In the genomic region with DNA sequence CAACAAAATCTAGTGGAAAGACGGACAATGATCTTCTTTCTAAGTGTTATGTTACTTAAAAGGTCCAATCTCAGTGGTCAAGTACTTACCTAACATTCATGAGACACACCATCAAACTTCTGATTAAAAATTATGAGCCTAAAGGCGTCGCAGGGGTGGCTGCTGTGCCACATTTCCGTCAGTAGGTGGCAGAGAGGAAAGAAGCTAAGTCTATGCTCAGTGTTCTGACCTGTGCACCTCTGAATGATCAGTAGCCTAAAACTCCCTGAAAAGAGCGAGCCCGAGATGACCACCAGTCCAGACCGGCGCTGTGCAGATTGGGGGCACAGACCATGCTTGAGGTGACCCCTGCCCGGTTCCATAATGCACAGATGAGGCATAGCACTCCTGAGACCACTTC, we compare ENCODE assay signal across 9 mouse cellular contexts. TPM values are rescaled to one million over a fixed set of nuclear protein-coding genes. Genes with fewer than 3 reads are reported as not detected.
DNase-seq lines count a peak whose midpoint lies in the region; ATAC-seq and TF ChIP-seq lines count a peak whose summit lies in the region.
"Had no signal": no experiment of that assay in that cellular context is flagged by ENCODE, and none has a peak within 500 bp of the region (broad histone marks: within the 10 kb centered on the region; RNA-seq: fewer than 3 reads in every experiment).

No protein-coding gene starts in this region.

- ATAC-seq in forebrain, postnatal 0 days, result no peak
- no peak for ATAC-seq in forebrain, embryonic 16.5 days
- no peak for ATAC-seq in midbrain, embryonic 15.5 days (replicated peaks)
- 0 out of 2 replicates have a peak, but pooled peaks have one; percentile 58 for ATAC-seq in erythroblast, adult 5-6 weeks (replicated peaks; ENCODE audit: low FRiP score, poor library complexity, severe bottlenecking)
- peak; percentile 66 for ATAC-seq in megakaryocyte, adult 5-6 weeks (ENCODE audit: poor library complexity, severe bottlenecking)
- no peak for ATAC-seq in erythroid progenitor cell, adult 5-6 weeks (replicated peaks; ENCODE audit: low FRiP score, poor library complexity, severe bottlenecking)

- H3K27me3 ChIP-seq in forebrain, postnatal 0 days (ENCODE audit: insufficient read depth, low read length), result no peaks in the 10 kb centered on the region
- no peaks in the 10 kb centered on the region for H3K27me3 ChIP-seq in forebrain, embryonic 16.5 days (replicated peaks; ENCODE audit: control insufficient read depth, insufficient read depth, low read length)
- no peaks in the 10 kb centered on the region for H3K27me3 ChIP-seq in midbrain, embryonic 10.5 days (ENCODE audit: low read depth, poor library complexity, severe bottlenecking)
- no peaks in the 10 kb centered on the region for H3K27me3 ChIP-seq in midbrain, embryonic 15.5 days (replicated peaks)
- H3K27me3 ChIP-seq: neural tube, embryonic 12.5 days had no signal

- H3K4me1 ChIP-seq in forebrain, postnatal 0 days (ENCODE audit: insufficient read depth), result no peaks in the 10 kb centered on the region
- H3K4me1 ChIP-seq in forebrain, embryonic 16.5 days (replicated peaks; ENCODE audit: control insufficient read depth, insufficient read depth, low read length), result no peaks in the 10 kb centered on the region
- no peaks in the 10 kb centered on the region for H3K4me1 ChIP-seq in midbrain, embryonic 10.5 days
- no peaks in the 10 kb centered on the region for H3K4me1 ChIP-seq in midbrain, embryonic 15.5 days
- H3K4me1 ChIP-seq: neural tube, embryonic 12.5 days had no signal

- H3K4me2 ChIP-seq in forebrain, postnatal 0 days (ENCODE audit: low read depth), result no peak overlapping the region
- H3K4me2 ChIP-seq in forebrain, embryonic 16.5 days (ENCODE audit: low read length), result no peak overlapping the region
- no peak overlapping the region for H3K4me2 ChIP-seq in midbrain, embryonic 15.5 days
- H3K4me2 ChIP-seq: neural tube, embryonic 12.5 days had no signal

- DNase-seq in forebrain, postnatal 0 days, result peak; percentile 44
- peak; percentile 23 for DNase-seq in midbrain, embryonic 10.5 days (ENCODE audit: low spot score)
- DNase-seq in adrenal gland, postnatal 14 days, result peak; percentile 38

- H3K9me3 ChIP-seq in forebrain, postnatal 0 days (ENCODE audit: low read length), result no peaks in the 10 kb centered on the region
- no peaks in the 10 kb centered on the region for H3K9me3 ChIP-seq in forebrain, embryonic 16.5 days (ENCODE audit: control insufficient read depth, low read length)
- no peaks in the 10 kb centered on the region for H3K9me3 ChIP-seq in midbrain, embryonic 10.5 days (replicated peaks)
- H3K9me3 ChIP-seq in midbrain, embryonic 15.5 days, result no peaks in the 10 kb centered on the region
- H3K9me3 ChIP-seq: neural tube, embryonic 12.5 days had no signal

- TF ChIP-seq CTCF in forebrain, postnatal 0 days (IDR thresholded peaks at IDR 0.05; ENCODE audit: low read depth), result peak; percentile 75

- WGBS in forebrain, postnatal 0 days, result 30% methylated on average over 9 of the region's 9 CpGs
- WGBS in forebrain, embryonic 16.5 days, result 28% methylated on average over 9 of the region's 9 CpGs
- 30% methylated on average over 9 of the region's 9 CpGs for WGBS in midbrain, embryonic 10.5 days
- WGBS in midbrain, embryonic 15.5 days, result 31% methylated on average over 9 of the region's 9 CpGs

- H3K9ac ChIP-seq in forebrain, postnatal 0 days, result no peak overlapping the region
- H3K9ac ChIP-seq in forebrain, embryonic 16.5 days (replicated peaks; ENCODE audit: low read depth, low read length), result no peak overlapping the region
- H3K9ac ChIP-seq in midbrain, embryonic 15.5 days, result no peak overlapping the region
- H3K9ac ChIP-seq: neural tube, embryonic 12.5 days had no signal

- H3K4me3 ChIP-seq in forebrain, postnatal 0 days (ENCODE audit: low read depth, low read length), result no peak overlapping the region
- no peak overlapping the region for H3K4me3 ChIP-seq in forebrain, embryonic 16.5 days (replicated peaks; ENCODE audit: low read length)
- no peak overlapping the region for H3K4me3 ChIP-seq in midbrain, embryonic 10.5 days
- H3K4me3 ChIP-seq in midbrain, embryonic 15.5 days, result no peak overlapping the region
- H3K4me3 ChIP-seq: neural tube, embryonic 12.5 days had no signal

- no peak overlapping the region for H3K27ac ChIP-seq in forebrain, postnatal 0 days (ENCODE audit: low read depth, low read length)
- no peak overlapping the region for H3K27ac ChIP-seq in forebrain, embryonic 16.5 days (ENCODE audit: low read length)
- no peak overlapping the region for H3K27ac ChIP-seq in midbrain, embryonic 10.5 days (replicated peaks)
- no peak overlapping the region for H3K27ac ChIP-seq in midbrain, embryonic 15.5 days
- H3K27ac ChIP-seq: neural tube, embryonic 12.5 days had no signal

- H3K36me3 ChIP-seq in forebrain, postnatal 0 days (ENCODE audit: insufficient read depth), result no peaks in the 10 kb centered on the region
- no peaks in the 10 kb centered on the region for H3K36me3 ChIP-seq in forebrain, embryonic 16.5 days (ENCODE audit: control insufficient read depth, insufficient read depth)
- no peaks in the 10 kb centered on the region for H3K36me3 ChIP-seq in midbrain, embryonic 10.5 days
- no peaks in the 10 kb centered on the region for H3K36me3 ChIP-seq in midbrain, embryonic 15.5 days (replicated peaks)
- H3K36me3 ChIP-seq: neural tube, embryonic 12.5 days had no signal

RNA-seq across cellular contexts. Expression of gene Fa2h, which starts 25.0 kb away (rescaled TPM):
- 0.29 and 0.31 TPM in 2 replicates for total RNA-seq in forebrain, postnatal 0 days (2014; rRNA removed)
- polyA plus RNA-seq in forebrain, postnatal 0 days (2015; fragmentation: Nextera tagmentation; extraction: Ambion mirVana), result 0.30 and 0.33 TPM in 2 replicates
- polyA plus RNA-seq in forebrain, embryonic 16.5 days (2015; fragmentation: Nextera tagmentation; extraction: Ambion mirVana), result not detected in 2 replicates
- polyA plus RNA-seq in midbrain, embryonic 10.5 days (2016; fragmentation: Nextera tagmentation; extraction: Ambion mirVana), result 0.07 TPM in 1 of 2 replicates, not detected in the other
- 0.10 and 0.11 TPM in 2 replicates for polyA plus RNA-seq in midbrain, embryonic 15.5 days (2015; fragmentation: Nextera tagmentation; extraction: Ambion mirVana)
- 2.0 and 3.0 TPM in 2 replicates for total RNA-seq in adrenal gland, postnatal 14 days (2021)
- total RNA-seq in erythroblast, adult 5-6 weeks (2015; ENCODE audit: low replicate concordance), result not detected in 2 replicates
- total RNA-seq in erythroblast, adult 5-6 weeks (2017; ENCODE audit: low replicate concordance), result not detected in 2 replicates
- not detected in 2 replicates for total RNA-seq in megakaryocyte, adult 5-6 weeks (2015)
- total RNA-seq in megakaryocyte, adult 5-6 weeks (2017), result not detected in 2 replicates
- total RNA-seq in erythroid progenitor cell, adult 5-6 weeks (2015; ENCODE audit: low replicate concordance), result not detected in 2 replicates
- not detected in 2 replicates for total RNA-seq in erythroid progenitor cell, adult 5-6 weeks (2017; ENCODE audit: low replicate concordance)
- polyA plus RNA-seq: neural tube, embryonic 12.5 days had no signal

Comparison
In these comparisons a context has a peak if more than half of its experiments do, and no peak if none do; other contexts are left out.
1. ATAC-seq: peak in erythroblast, adult 5-6 weeks (single experiment) and megakaryocyte, adult 5-6 weeks (single experiment); none in forebrain, postnatal 0 days (single experiment), forebrain, embryonic 16.5 days (single experiment), midbrain, embryonic 15.5 days (single experiment) and erythroid progenitor cell, adult 5-6 weeks (single experiment).
2. Peak in every context shown above with its lines, with median percentiles within 50 percentile points of each other: DNase-seq.